Mouse (Mus musculus) neural tube, embryonic 15.5 days (tissue): Measurements from ENCODE around the gene Spcs3. TPM values are rescaled to one million over a fixed set of nuclear protein-coding genes. Genes with fewer than 3 reads are reported as not detected.
A peak's percentile ranks its signal among the peaks of the same experiment; 100 is the strongest.
"Not testable (repeated sequence)": the region's sequence is repeated elsewhere in the genome, so short reads cannot be mapped to it uniquely, and the experiment has no call there.

Source experiments
- ATAC-seq: fragments of 200-750 bp; cut with Nextera tagmentation; 2 replicates; pipeline ENCODE4 v1.8.0; 2017; ENCODE audit warnings: mild to moderate bottlenecking, moderate TSS enrichment, moderate library complexity; ENCODE audit not compliant: low FRiP score
- H3K27ac ChIP-seq: fragments of 300-500 bp; sonication (generic); replicated peaks from 2 replicates; pipeline ENCODE4 v1.5.1; 2015; ENCODE audit warnings: mild to moderate bottlenecking, inconsistent platforms
- H3K27me3 ChIP-seq: fragments of 300-500 bp; sonication (generic); replicated peaks from 2 replicates; pipeline ENCODE4 v1.6.1; 2015; ENCODE audit warnings: inconsistent platforms
- H3K36me3 ChIP-seq: fragments of 300-500 bp; sonication (generic); 2 replicates; pipeline ENCODE4 v1.6.1; 2015; ENCODE audit warnings: inconsistent platforms
- H3K4me1 ChIP-seq: fragments of 300-500 bp; sonication (generic); 2 replicates; pipeline ENCODE4 v1.6.1; 2015; ENCODE audit warnings: inconsistent platforms
- H3K4me2 ChIP-seq: fragments of 300-500 bp; sonication (generic); 2 replicates; pipeline ENCODE4 v1.6.1; 2015; ENCODE audit warnings: inconsistent platforms, mild to moderate bottlenecking, moderate library complexity
- H3K4me3 ChIP-seq: fragments of 300-500 bp; sonication (generic); replicated peaks from 2 replicates; pipeline ENCODE4 v1.5.1; 2015; ENCODE audit warnings: mild to moderate bottlenecking, inconsistent platforms
- H3K9ac ChIP-seq: fragments of 300-500 bp; sonication (generic); replicated peaks from 2 replicates; pipeline ENCODE4 v1.6.1; 2015; ENCODE audit warnings: mild to moderate bottlenecking, inconsistent platforms
- H3K9me3 ChIP-seq: fragments of 300-500 bp; sonication (generic); replicated peaks from 2 replicates; pipeline ENCODE4 v1.6.1; 2016; ENCODE audit warnings: inconsistent platforms
- WGBS: fragments of 180-500 bp; shearing (Covaris S2); methylation state at CpG from one replicate; pipeline ENCODE4 v1.1.7; 2015; ENCODE audit warnings: mixed read lengths; 5-methylcytosine and 5-hydroxymethylcytosine counted together
- polyA plus RNA-seq: library from polyadenylated mRNA; unstranded; fragments of >200 nt; fragmentation: Nextera tagmentation; extraction: Ambion mirVana; gene quantifications from 2 replicates; pipeline ENCODE4 v1.2.1, GENCODE M21; 2015

Gene Spcs3
- polyA plus RNA-seq, 1 experiment from 2014 or later, result 44.6 TPM

- no peak for ATAC-seq
- Histone ChIP-seq H3K4me1 (peaks cover 5% of the 10 kb centered on the region), H3K27me3 (no peaks in the 10 kb centered on the region), H3K9ac (no peak overlapping the region), H3K9me3 (no peaks in the 10 kb centered on the region), H3K4me2 (no peak overlapping the region), H3K36me3 (no peaks in the 10 kb centered on the region), H3K27ac (no peak overlapping the region), H3K4me3 (no peak overlapping the region)
- WGBS, result 64% methylated on average over 5 of the region's 5 CpGs
These were observed 5.4 kb upstream of the Spcs3 start for GRCm38 (mm10) chr8:54535172-54535571.

- H3K27ac ChIP-seq, result no peak overlapping the region
- H3K4me2 ChIP-seq, result peak overlapping the region; percentile 66
- 0 out of 2 replicates have a peak, but pooled peaks cover 5% of the 10 kb centered on the region for H3K36me3 ChIP-seq
- peaks cover 23% of the 10 kb centered on the region for H3K4me1 ChIP-seq
- ATAC-seq, result no peak
- H3K9me3 ChIP-seq, result no peaks in the 10 kb centered on the region
- peak overlapping the region; percentile 87 for H3K9ac ChIP-seq
- no peaks in the 10 kb centered on the region for H3K27me3 ChIP-seq
- peak overlapping the region; percentile 99 for H3K4me3 ChIP-seq
- WGBS, result 65% methylated on average over 7 of the region's 7 CpGs
These were observed 1.2 kb downstream of the Spcs3 start for GRCm38 (mm10) chr8:54528571-54528970.

- Histone ChIP-seq H3K4me3 (no peak overlapping the region), H3K4me1 (peaks cover 23% of the 10 kb centered on the region), H3K9ac (no peak overlapping the region), H3K27ac (no peak overlapping the region), H3K9me3 (no peaks in the 10 kb centered on the region), H3K27me3 (no peaks in the 10 kb centered on the region), H3K4me2 (no peak overlapping the region), H3K36me3 (peaks cover 12% of the 10 kb centered on the region)
- no peak for ATAC-seq
- 96% methylated on average over 6 of the region's 6 CpGs for WGBS
These were observed 3.1 kb downstream of the Spcs3 start for GRCm38 (mm10) chr8:54526700-54527099.

- Histone ChIP-seq H3K9ac (no peak overlapping the region), H3K27ac (no peak overlapping the region), H3K4me2 (no peak overlapping the region), H3K36me3 (peaks cover 12% of the 10 kb centered on the region), H3K27me3 (no peaks in the 10 kb centered on the region), H3K9me3 (no peaks in the 10 kb centered on the region), H3K4me1 (peaks cover 21% of the 10 kb centered on the region), H3K4me3 (no peak overlapping the region)
- 95% methylated on average over 2 of the region's 2 CpGs for WGBS
- no peak for ATAC-seq
These were observed 4.2 kb downstream of the Spcs3 start for GRCm38 (mm10) chr8:54525606-54526005.

- WGBS, result 29% methylated on average over 4 of the region's 4 CpGs
- Histone ChIP-seq H3K4me2 (no peak overlapping the region), H3K9ac (no peak overlapping the region), H3K36me3 (peaks cover 12% of the 10 kb centered on the region), H3K27me3 (no peaks in the 10 kb centered on the region), H3K9me3 (no peaks in the 10 kb centered on the region), H3K4me3 (no peak overlapping the region), H3K4me1 (no peaks in the 10 kb centered on the region), H3K27ac (no peak overlapping the region)
- ATAC-seq, result no peak
These were observed 9.3 kb downstream of the Spcs3 start for GRCm38 (mm10) chr8:54520516-54520915.

- no peaks in the 10 kb centered on the region for H3K9me3 ChIP-seq
- H3K4me1 ChIP-seq, result no peaks in the 10 kb centered on the region
- H3K4me2 ChIP-seq, result no peak overlapping the region
- H3K9ac ChIP-seq, result no peak overlapping the region
- H3K4me3 ChIP-seq, result no peak overlapping the region
- no peaks in the 10 kb centered on the region for H3K27me3 ChIP-seq
- H3K36me3 ChIP-seq, result peaks cover 9% of the 10 kb centered on the region
- WGBS, result 64% methylated on average over 10 of the region's 10 CpGs
- no peak for ATAC-seq
- H3K27ac ChIP-seq, result no peak overlapping the region
These were observed 10.9 kb downstream of the Spcs3 start for GRCm38 (mm10) chr8:54518756-54519460.

GRCm38 (mm10) chr8:54512200-54512599 is 17.6 kb downstream of the Spcs3 start:
- H3K9me3 ChIP-seq, H3K27ac ChIP-seq, H3K9ac ChIP-seq, H3K4me2 ChIP-seq, ATAC-seq, H3K27me3 ChIP-seq, H3K4me3 ChIP-seq, H3K36me3 ChIP-seq: not testable (repeated sequence)
- 88% methylated on average over 5 of the region's 5 CpGs for WGBS
- H3K4me1 ChIP-seq, result peaks cover 16% of the 10 kb centered on the region; the same call in 1 of the 2 replicates

- H3K9ac ChIP-seq, result no peak overlapping the region
- ATAC-seq, result no peak
- no peaks in the 10 kb centered on the region; the same call in 1 of the 2 replicates for H3K36me3 ChIP-seq
- H3K9me3 ChIP-seq, result no peaks in the 10 kb centered on the region
- no peaks in the 10 kb centered on the region for H3K27me3 ChIP-seq
- no peak overlapping the region for H3K4me3 ChIP-seq
- no peak overlapping the region for H3K27ac ChIP-seq
- H3K4me2 ChIP-seq, result no peak overlapping the region
- WGBS, result 82% methylated on average over 3 of the region's 3 CpGs
- peaks cover 16% of the 10 kb centered on the region; the same call in 1 of the 2 replicates for H3K4me1 ChIP-seq
These were observed 18.0 kb downstream of the Spcs3 start for GRCm38 (mm10) chr8:54511791-54512190.

- ATAC-seq, result peak; percentile 91
- no peaks in the 10 kb centered on the region for H3K27me3 ChIP-seq
- peaks cover 16% of the 10 kb centered on the region; the same call in 1 of the 2 replicates for H3K4me1 ChIP-seq
- H3K9me3 ChIP-seq, result no peaks in the 10 kb centered on the region
- H3K4me3 ChIP-seq, result peak overlapping the region; percentile 44
- peak overlapping the region; percentile 63 for H3K4me2 ChIP-seq
- peak overlapping the region; percentile 78 for H3K27ac ChIP-seq
- no peaks in the 10 kb centered on the region for H3K36me3 ChIP-seq
- H3K9ac ChIP-seq, result peak overlapping the region; percentile 51; the same call in 1 of the 2 replicates
- 2% methylated on average over 10 of the region's 10 CpGs for WGBS
These were observed 20.5 kb downstream of the Spcs3 start for GRCm38 (mm10) chr8:54509221-54509721.

- Histone ChIP-seq H3K36me3 (no peaks in the 10 kb centered on the region), H3K27ac (0 out of 2 replicates have a peak overlapping the region, but pooled peaks have one; percentile 3), H3K9me3 (no peaks in the 10 kb centered on the region), H3K4me2 (peak overlapping the region; percentile 63), H3K4me1 (peaks cover 16% of the 10 kb centered on the region; the same call in 1 of the 2 replicates), H3K9ac (no peak overlapping the region), H3K4me3 (peak overlapping the region; percentile 44), H3K27me3 (no peaks in the 10 kb centered on the region)
- ATAC-seq, result peak; percentile 75
- whole genome bisulfite sequencing, result 5% methylated on average over 6 of the region's 11 CpGs
These were observed 21.0 kb downstream of the Spcs3 start for GRCm38 (mm10) chr8:54508814-54509213.

- H3K9me3 ChIP-seq, result no peaks in the 10 kb centered on the region
- H3K27me3 ChIP-seq, result no peaks in the 10 kb centered on the region
- H3K27ac ChIP-seq, result 0 out of 2 replicates have a peak overlapping the region, but pooled peaks have one; percentile 3
- no peak overlapping the region for H3K9ac ChIP-seq
- peak; percentile 16 for ATAC-seq
- H3K36me3 ChIP-seq, result no peaks in the 10 kb centered on the region
- H3K4me2 ChIP-seq, result peak overlapping the region; percentile 63
- 21% methylated on average over 1 of the region's 1 CpGs for WGBS
- peaks cover 16% of the 10 kb centered on the region; the same call in 1 of the 2 replicates for H3K4me1 ChIP-seq
- no peak overlapping the region for H3K4me3 ChIP-seq
These were observed 21.7 kb downstream of the Spcs3 start for GRCm38 (mm10) chr8:54508096-54508456.
